Mouse (Mus musculus) intestine, embryonic 16.5 days (tissue): Measurements from ENCODE around the gene Exoc3l. TPM values are rescaled to one million over a fixed set of nuclear protein-coding genes. Genes with fewer than 3 reads are reported as not detected.

Source experiments
- ATAC-seq: fragments of 200-750 bp; cut with Nextera tagmentation; 2 replicates; pipeline ENCODE4 v1.8.0; 2017; ENCODE audit warnings: moderate TSS enrichment, moderate library complexity
- H3K27ac ChIP-seq: fragments of 300-500 bp; sonication (generic); 2 replicates; pipeline ENCODE4 v1.5.1; 2014; ENCODE audit warnings: mild to moderate bottlenecking, low read length
- H3K27me3 ChIP-seq: fragments of 300-500 bp; sonication (generic); replicated peaks from 2 replicates; pipeline ENCODE4 v1.6.1; 2014; ENCODE audit warnings: low read length, control low read depth, mixed read lengths; ENCODE audit not compliant: control insufficient read depth, insufficient read depth
- H3K36me3 ChIP-seq: fragments of 300-500 bp; sonication (generic); 2 replicates; pipeline ENCODE4 v1.6.1; 2014; ENCODE audit warnings: low read length, control low read depth; ENCODE audit not compliant: control insufficient read depth, insufficient read depth
- H3K4me1 ChIP-seq: fragments of 300-500 bp; sonication (generic); 2 replicates; pipeline ENCODE4 v1.6.1; 2014; ENCODE audit warnings: low read length, control low read depth, mixed read lengths; ENCODE audit not compliant: control insufficient read depth, insufficient read depth
- H3K4me2 ChIP-seq: fragments of 300-500 bp; sonication (generic); 2 replicates; pipeline ENCODE4 v1.6.1; 2014; ENCODE audit warnings: low read depth, low read length, control low read depth
- H3K4me3 ChIP-seq: fragments of 300-500 bp; sonication (generic); 2 replicates; pipeline ENCODE4 v1.5.1; 2014; ENCODE audit warnings: mild to moderate bottlenecking, low read length
- H3K9ac ChIP-seq: fragments of 300-500 bp; sonication (generic); 2 replicates; pipeline ENCODE4 v1.6.1; 2014; ENCODE audit warnings: low read depth, low read length
- H3K9me3 ChIP-seq: fragments of 300-500 bp; sonication (generic); 2 replicates; pipeline ENCODE4 v1.6.1; 2016; ENCODE audit warnings: low read length, control low read depth; ENCODE audit not compliant: control insufficient read depth
- WGBS: fragments of 180-500 bp; shearing (Covaris S2); extraction: QIAGEN DNeasy Blood & Tissue Kit; methylation state at CpG from one replicate; pipeline ENCODE4 v1.1.7; 2014; 5-methylcytosine and 5-hydroxymethylcytosine counted together
- polyA plus RNA-seq: library from polyadenylated mRNA; unstranded; fragments of >200 nt; fragmentation: Nextera tagmentation; extraction: Ambion mirVana; gene quantifications from 2 replicates; pipeline ENCODE4 v1.2.1, GENCODE M21; 2015

Exoc3l gene
- polyA plus RNA-seq, 1 experiment from 2014 or later = 7.4 TPM

DNA sequence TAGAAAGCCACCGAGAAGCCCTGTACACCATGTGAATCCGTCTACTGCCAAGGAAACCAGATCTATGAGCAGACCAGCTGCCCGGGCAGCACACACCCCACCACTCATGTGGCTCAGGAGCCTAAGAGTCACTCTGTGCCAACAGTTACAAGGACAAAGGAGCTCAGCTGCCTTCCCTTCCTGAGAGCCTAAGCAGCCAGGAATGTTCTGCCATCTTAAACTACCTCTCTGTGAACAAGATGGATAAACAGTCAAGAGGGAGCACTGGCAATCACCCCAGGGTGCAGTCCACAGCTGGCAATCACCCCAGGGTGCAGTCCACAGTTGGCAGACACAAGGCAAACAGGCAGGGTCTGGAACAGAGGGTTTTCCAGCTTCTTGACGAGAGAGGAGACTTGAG is 22.0 kb upstream of the Exoc3l start:
- 87% methylated on average over 4 of the region's 4 CpGs for WGBS

DNA sequence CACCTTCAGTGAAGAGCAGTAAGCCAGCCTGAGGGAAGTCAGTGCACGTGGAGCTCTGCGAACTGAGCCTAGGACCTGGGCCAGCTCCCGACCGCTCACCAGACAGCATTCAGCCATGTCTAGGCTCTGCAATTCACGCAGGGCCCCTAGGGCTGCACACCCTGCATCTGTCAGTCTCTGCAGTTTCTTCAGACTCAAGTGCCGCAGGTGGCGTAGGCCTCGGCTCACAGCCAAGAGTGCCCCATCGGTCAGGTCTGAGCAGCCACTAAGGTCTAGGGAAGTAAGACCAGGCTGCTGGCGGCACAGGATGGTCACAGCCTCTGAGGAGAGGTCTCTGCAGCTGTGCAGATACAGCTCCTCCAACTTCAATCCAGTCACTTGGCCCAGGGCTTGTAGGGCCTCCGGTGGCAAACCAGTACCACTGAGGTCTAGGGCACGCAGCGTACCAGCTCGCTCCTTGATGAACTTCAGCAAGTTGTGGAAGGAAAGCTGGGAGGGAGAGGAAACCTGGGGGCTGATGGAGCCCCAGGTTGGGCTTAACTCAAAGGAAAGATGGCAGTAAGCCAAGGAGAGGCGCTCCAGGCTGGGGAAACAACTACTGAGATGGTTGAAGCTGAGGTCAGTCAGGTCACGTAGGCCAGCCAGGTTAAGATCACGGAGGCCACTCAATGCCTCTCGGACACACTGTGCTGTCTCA is 19.3 kb upstream of the Exoc3l start:
- Histone ChIP-seq H3K9ac (no peak overlapping the region), H3K27ac (no peak overlapping the region), H3K36me3 (no peaks in the 10 kb centered on the region), H3K9me3 (no peaks in the 10 kb centered on the region), H3K4me3 (no peak overlapping the region), H3K27me3 (no peaks in the 10 kb centered on the region), H3K4me1 (no peaks in the 10 kb centered on the region), H3K4me2 (no peak overlapping the region)
- WGBS = 89% methylated on average over 18 of the region's 18 CpGs
- no peak for ATAC-seq

More for the DNA sequence above, 22.0 kb upstream of the Exoc3l start:
- Histone ChIP-seq H3K27me3 (no peaks in the 10 kb centered on the region), H3K9me3 (no peaks in the 10 kb centered on the region), H3K27ac (no peak overlapping the region), H3K9ac (no peak overlapping the region), H3K36me3 (no peaks in the 10 kb centered on the region), H3K4me3 (no peak overlapping the region), H3K4me1 (no peaks in the 10 kb centered on the region), H3K4me2 (no peak overlapping the region)
- ATAC-seq = no peak

- 81% methylated on average over 9 of the region's 9 CpGs for WGBS
- H3K36me3 ChIP-seq = peaks cover 3% of the 10 kb centered on the region; the same call in 1 of the 2 replicates
Measured at GRCm38 (mm10) chr8:105313622-105314402, 17.9 kb upstream of the Exoc3l start.

GRCm38 (mm10) chr8:105312891-105313481 is 17.1 kb upstream of the Exoc3l start:
- Histone ChIP-seq H3K27me3 (no peaks in the 10 kb centered on the region), H3K9ac (no peak overlapping the region), H3K4me3 (no peak overlapping the region), H3K4me2 (no peak overlapping the region), H3K27ac (no peak overlapping the region), H3K4me1 (no peaks in the 10 kb centered on the region), H3K36me3 (peaks cover 4% of the 10 kb centered on the region; the same call in 1 of the 2 replicates), H3K9me3 (no peaks in the 10 kb centered on the region)
- 91% methylated on average over 8 of the region's 8 CpGs for WGBS
- no peak for ATAC-seq

More at GRCm38 (mm10) chr8:105313622-105314402, 17.9 kb upstream of the Exoc3l start:
- Histone ChIP-seq H3K4me1 (no peaks in the 10 kb centered on the region), H3K27ac (no peak overlapping the region), H3K4me3 (no peak overlapping the region), H3K9ac (no peak overlapping the region), H3K4me2 (no peak overlapping the region), H3K9me3 (no peaks in the 10 kb centered on the region), H3K27me3 (no peaks in the 10 kb centered on the region)
- ATAC-seq = no peak

DNA sequence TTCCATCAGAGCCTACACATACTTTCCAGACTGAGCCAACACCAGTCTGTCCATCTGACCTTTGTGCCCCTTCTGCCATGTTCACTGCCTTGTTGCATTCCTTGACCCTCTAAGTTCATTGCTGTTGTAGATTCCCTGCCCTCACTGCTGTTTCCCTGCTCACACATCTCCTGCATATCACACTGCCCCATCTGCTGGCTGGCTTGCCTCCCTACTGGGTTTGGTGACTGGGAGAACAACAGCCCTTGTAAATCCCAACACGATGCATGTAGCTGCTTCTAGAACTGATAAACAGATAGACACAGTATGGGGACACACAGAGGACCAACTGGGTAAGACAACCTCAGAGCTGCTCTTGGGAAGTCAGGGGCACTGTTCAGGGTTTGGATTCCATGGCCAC is 15.8 kb upstream of the Exoc3l start:
- no peaks in the 10 kb centered on the region for H3K27me3 ChIP-seq
- no peak overlapping the region for H3K27ac ChIP-seq
- H3K9me3 ChIP-seq = no peaks in the 10 kb centered on the region
- H3K4me3 ChIP-seq = no peak overlapping the region
- no peak overlapping the region for H3K9ac ChIP-seq
- no peak for ATAC-seq
- no peaks in the 10 kb centered on the region for H3K4me1 ChIP-seq
- peaks cover 9% of the 10 kb centered on the region; the same call in 1 of the 2 replicates for H3K36me3 ChIP-seq
- no peak overlapping the region for H3K4me2 ChIP-seq
- WGBS = 88% methylated on average over 1 of the region's 1 CpGs

DNA sequence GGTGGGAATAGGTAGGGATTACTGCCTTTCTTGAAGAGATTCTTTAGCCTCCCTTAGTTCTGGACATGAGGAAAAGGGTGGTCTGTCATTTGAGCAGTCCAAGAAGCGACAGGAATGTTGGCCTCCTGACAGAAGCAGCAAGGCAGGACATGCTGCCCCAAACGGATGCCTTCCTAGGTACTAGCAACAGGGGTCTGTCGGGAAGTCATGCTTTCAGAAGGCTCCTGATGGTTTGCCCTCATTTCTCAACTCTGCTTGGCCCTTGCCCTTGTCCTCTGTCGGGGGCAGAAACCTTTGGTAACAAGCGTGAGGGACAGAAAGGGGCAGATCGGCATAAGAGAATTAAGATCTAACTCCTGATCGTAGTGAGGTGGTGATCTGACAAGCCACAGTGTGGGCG is 14.2 kb upstream of the Exoc3l start:
- Histone ChIP-seq H3K4me1 (peaks cover 6% of the 10 kb centered on the region; the same call in 1 of the 2 replicates), H3K27ac (no peak overlapping the region), H3K9ac (no peak overlapping the region), H3K36me3 (peaks cover 9% of the 10 kb centered on the region; the same call in 1 of the 2 replicates), H3K4me2 (no peak overlapping the region), H3K4me3 (no peak overlapping the region), H3K27me3 (no peaks in the 10 kb centered on the region), H3K9me3 (no peaks in the 10 kb centered on the region)
- no peak for ATAC-seq
- 83% methylated on average over 8 of the region's 8 CpGs for WGBS

DNA sequence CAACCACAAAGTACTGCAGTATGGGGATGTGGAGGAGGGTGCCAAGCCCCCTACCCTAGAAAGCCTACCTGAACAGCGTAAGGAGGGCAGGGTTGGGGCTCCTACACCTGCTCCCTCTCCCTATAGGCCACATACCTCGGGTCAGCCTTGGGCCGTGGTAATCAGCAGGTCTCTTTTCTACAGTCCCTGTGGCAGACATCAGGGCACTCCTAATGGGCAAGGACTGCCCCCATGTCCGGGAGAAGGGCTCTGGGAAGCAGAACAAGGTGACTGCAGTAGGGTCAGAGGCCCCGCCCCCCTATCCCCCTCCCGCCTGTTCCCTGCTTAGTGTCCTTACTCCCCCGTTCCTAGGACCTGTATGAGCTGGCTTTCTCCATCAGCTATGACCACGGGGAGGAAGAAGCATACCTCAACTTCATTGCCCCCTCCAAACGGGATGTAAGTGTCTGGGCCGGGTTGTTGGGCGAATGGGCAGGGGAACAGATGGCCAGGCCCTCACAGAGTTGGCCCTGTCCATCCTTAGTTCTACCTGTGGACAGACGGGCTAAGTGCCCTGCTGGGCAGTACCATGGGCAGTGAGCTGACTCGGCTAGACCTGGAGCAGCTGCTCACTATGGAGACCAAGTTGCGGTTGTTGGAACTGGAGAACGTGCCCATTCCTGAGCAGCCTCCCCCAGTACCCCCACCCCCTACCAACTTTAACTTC is 13.4 kb upstream of the Exoc3l start:
- Histone ChIP-seq H3K27me3 (no peaks in the 10 kb centered on the region), H3K9ac (no peak overlapping the region), H3K4me1 (peaks cover 14% of the 10 kb centered on the region), H3K36me3 (peaks cover 9% of the 10 kb centered on the region; the same call in 1 of the 2 replicates), H3K4me2 (no peak overlapping the region), H3K9me3 (no peaks in the 10 kb centered on the region), H3K27ac (no peak overlapping the region), H3K4me3 (no peak overlapping the region)
- 84% methylated on average over 15 of the region's 15 CpGs for WGBS
- ATAC-seq = no peak

DNA sequence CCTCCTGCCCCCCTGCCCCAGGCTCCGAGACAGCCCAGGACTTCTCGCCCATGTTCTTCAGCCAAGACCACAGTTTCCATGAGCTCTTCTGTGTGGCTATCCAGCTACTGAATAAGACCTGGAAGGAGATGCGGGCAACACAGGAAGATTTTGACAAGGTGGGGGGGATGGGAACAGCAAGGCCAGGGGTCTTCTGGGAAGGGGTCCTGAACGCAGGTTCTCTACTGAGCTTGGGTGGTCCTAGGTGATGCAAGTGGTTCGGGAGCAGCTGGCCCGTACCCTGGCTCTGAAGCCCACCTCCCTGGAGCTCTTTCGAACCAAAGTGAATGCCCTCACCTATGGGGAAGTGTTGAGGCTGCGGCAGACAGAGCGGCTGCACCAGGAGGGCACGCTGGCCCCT is 12.5 kb upstream of the Exoc3l start:
- Histone ChIP-seq H3K4me2 (no peak overlapping the region), H3K4me1 (peaks cover 15% of the 10 kb centered on the region), H3K9me3 (no peaks in the 10 kb centered on the region), H3K36me3 (peaks cover 9% of the 10 kb centered on the region; the same call in 1 of the 2 replicates), H3K4me3 (no peak overlapping the region), H3K27ac (no peak overlapping the region), H3K9ac (no peak overlapping the region), H3K27me3 (no peaks in the 10 kb centered on the region)
- ATAC-seq = no peak
- 91% methylated on average over 10 of the region's 10 CpGs for WGBS

DNA sequence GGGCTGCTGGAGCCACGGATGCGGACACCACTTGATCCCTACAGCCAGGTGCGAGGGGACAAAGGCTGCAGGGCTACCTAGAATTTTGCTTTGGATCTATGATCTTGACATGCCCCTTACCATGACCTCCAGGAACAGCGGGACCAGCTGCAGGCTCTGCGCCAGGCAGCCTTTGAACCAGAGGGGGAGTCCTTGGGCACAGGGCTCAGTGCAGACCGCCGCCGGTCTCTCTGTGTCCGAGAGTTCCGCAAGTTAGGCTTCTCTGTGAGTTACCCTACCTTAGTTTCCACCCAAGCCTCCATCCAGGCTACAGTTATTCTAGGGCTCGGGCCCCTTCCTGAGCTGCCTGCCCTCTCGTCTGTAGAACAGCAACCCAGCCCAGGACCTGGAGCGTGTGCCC is 11.8 kb upstream of the Exoc3l start:
- H3K9me3 ChIP-seq = no peaks in the 10 kb centered on the region
- H3K4me2 ChIP-seq = no peak overlapping the region
- H3K4me1 ChIP-seq = peaks cover 15% of the 10 kb centered on the region
- H3K27me3 ChIP-seq = no peaks in the 10 kb centered on the region
- H3K36me3 ChIP-seq = peaks cover 9% of the 10 kb centered on the region; the same call in 1 of the 2 replicates
- H3K9ac ChIP-seq = no peak overlapping the region
- no peak overlapping the region for H3K27ac ChIP-seq
- ATAC-seq = no peak
- H3K4me3 ChIP-seq = no peak overlapping the region
- 94% methylated on average over 13 of the region's 13 CpGs for WGBS
